18 mouse cellular contexts compared by ENCODE assay signal in genomic region chr4:115857293-115857883, GRCm38 (mm10). TPM values are rescaled to one million over a fixed set of nuclear protein-coding genes. Genes with fewer than 3 reads are reported as not detected.
A peak's percentile ranks its signal among the peaks of the same experiment; 100 is the strongest.
DNase-seq lines count a peak whose midpoint lies in the region; ATAC-seq and TF ChIP-seq lines count a peak whose summit lies in the region.
"Had no signal": no experiment of that assay in that cellular context is flagged by ENCODE, and none has a peak within 500 bp of the region (broad histone marks: within the 10 kb centered on the region; RNA-seq: fewer than 3 reads in every experiment).

No protein-coding gene starts in this region.

- H3K4me3 ChIP-seq in liver, embryonic 14.5 days (ENCODE audit: insufficient read depth in 1 of 2, low read depth in 2 of 2, low read length in 2 of 2): no peak overlapping the region
- H3K4me3 ChIP-seq: midbrain, embryonic 12.5 days had no signal

- H3K4me1 ChIP-seq in liver, embryonic 14.5 days (replicated peaks; ENCODE audit: control insufficient read depth in 2 of 2, insufficient read depth in 2 of 2, low read length in 1 of 2): peaks cover 37 to 55% of the 10 kb centered on the region in 2 experiments

- no peak for TF ChIP-seq EP300 in liver, embryonic 14.5 days (IDR thresholded peaks at IDR 0.05; ENCODE audit: low read depth)

- peak overlapping the region; percentile 65 for H3K4me2 ChIP-seq in liver, embryonic 14.5 days (ENCODE audit: low read depth)
- H3K4me2 ChIP-seq: midbrain, embryonic 12.5 days had no signal

- peak overlapping the region; percentile 88 for H3K27ac ChIP-seq in liver, embryonic 14.5 days

- WGBS in liver, embryonic 14.5 days (ENCODE audit: insufficient replicate concordance): 58% methylated on average over 9 of the region's 9 CpGs

- DNase-seq in lung, postnatal 25 days (ENCODE audit: low spot score): peak; percentile 22
- DNase-seq in lung, postnatal 14 days: no peak
- DNase-seq in MEL-GATA-1-ER (ENCODE audit: extremely low read depth, low read depth): peak; percentile 81
- no peak for DNase-seq in liver, embryonic 14.5 days (ENCODE audit: low read depth in 3 of 3, low spot score in 3 of 3)
- DNase-seq in layer of hippocampus, postnatal 14 days (ENCODE audit: low spot score in 2 of 2): no peak
- no peak for DNase-seq in layer of hippocampus, adult 8-10 months (ENCODE audit: low spot score in 2 of 2)
- DNase-seq: cerebellum, adult 18-20 months; embryo, embryonic 11 days; heart, postnatal 36 days; kidney, postnatal 36 days had no signal

- H3K9ac ChIP-seq in liver, embryonic 14.5 days (replicated peaks): peak overlapping the region; percentile 28
- H3K9ac ChIP-seq: midbrain, embryonic 12.5 days had no signal

- ATAC-seq in liver, embryonic 14.5 days (ENCODE audit: insufficient read depth): no peak
- peak; percentile 88 for ATAC-seq in neutrophil, adult 5-6 weeks (ENCODE audit: extremely low read depth, insufficient number of reproducible peaks, low FRiP score, poor library complexity, severe bottlenecking)
- ATAC-seq in frontal cortex, adult (ENCODE audit: low TSS enrichment): no peak
- ATAC-seq: intestine, postnatal 0 days had no signal

- H3K9me3 ChIP-seq in liver, embryonic 14.5 days (ENCODE audit: control insufficient read depth, low read length): no peaks in the 10 kb centered on the region
- H3K9me3 ChIP-seq: midbrain, embryonic 12.5 days had no signal

- H3K36me3 ChIP-seq in liver, embryonic 14.5 days (replicated peaks; ENCODE audit: control insufficient read depth, insufficient read depth, low read depth): peaks cover 61% of the 10 kb centered on the region

- TF ChIP-seq CTCF in liver, embryonic 14.5 days (IDR thresholded peaks at IDR 0.05; ENCODE audit: low read depth): no peak

- no peaks in the 10 kb centered on the region for H3K27me3 ChIP-seq in liver, embryonic 14.5 days (ENCODE audit: control insufficient read depth, insufficient read depth, low read length)
- H3K27me3 ChIP-seq: midbrain, embryonic 12.5 days had no signal

RNA-seq across cellular contexts. Expression of gene Mknk1, which starts 18.4 kb away (rescaled TPM):
- polyA plus RNA-seq in liver, embryonic 14.5 days (2012; rRNA removed): 29.1 and 34.8 TPM in 2 replicates
- polyA plus RNA-seq in liver, embryonic 14.5 days (2014; fragmentation: Nextera tagmentation; extraction: Ambion mirVana): 21.3 and 24.7 TPM in 2 replicates
- 210 and 228 TPM in 2 replicates for total RNA-seq in neutrophil, adult 5-6 weeks (2017)
- 10 to 100 TPM; 42.8 to 46.9 TPM for total RNA-seq in layer of hippocampus, postnatal 14 days (2021)
- total RNA-seq in layer of hippocampus, adult 8-10 months (2022): 10 to 100 TPM; 47.2 to 70.6 (median 53.7) TPM

RNA-seq across cellular contexts. Expression of gene Kncn, which starts 26.8 kb away (rescaled TPM):
- 0.01 TPM in 1 of 2 replicates, not detected in the other for polyA plus RNA-seq in liver, embryonic 14.5 days (2012; rRNA removed)
- polyA plus RNA-seq in liver, embryonic 14.5 days (2014; fragmentation: Nextera tagmentation; extraction: Ambion mirVana): 0.05 TPM in 1 of 2 replicates, not detected in the other
- not detected in 2 replicates for total RNA-seq in neutrophil, adult 5-6 weeks (2017)
- under 1 TPM; 0.26 to 0.55 TPM for total RNA-seq in layer of hippocampus, postnatal 14 days (2021)
- under 1 TPM in 3 of 4 experiments, not detected in 1; 0.39 to 0.53 (median 0.41) TPM for total RNA-seq in layer of hippocampus, adult 8-10 months (2022)
- total RNA-seq: adrenal gland, postnatal 4 days; heart, postnatal 36 days had no signal
- polyA plus RNA-seq: intestine, postnatal 0 days; limb, embryonic 14.5 days; midbrain, embryonic 12.5 days had no signal

RNA-seq across cellular contexts. Expression of gene Mob3c, which starts 29.5 kb away (rescaled TPM):
- polyA plus RNA-seq in liver, embryonic 14.5 days (2012; rRNA removed): 3.6 and 5.6 TPM in 2 replicates
- 4.2 and 5.0 TPM in 2 replicates for polyA plus RNA-seq in liver, embryonic 14.5 days (2014; fragmentation: Nextera tagmentation; extraction: Ambion mirVana)
- 16.5 and 20.5 TPM in 2 replicates for total RNA-seq in neutrophil, adult 5-6 weeks (2017)
- 1 to 10 TPM; 3.9 TPM for total RNA-seq in layer of hippocampus, postnatal 14 days (2021)
- 10 to 100 TPM in 1 of 4 experiments, 1 to 10 TPM in 3; 4.5 to 10.2 (median 7.1) TPM for total RNA-seq in layer of hippocampus, adult 8-10 months (2022)

RNA-seq across cellular contexts. Expression of gene 6430628N08Rik, which starts 33.1 kb away (rescaled TPM):
- not detected in 2 replicates for polyA plus RNA-seq in liver, embryonic 14.5 days (2012; rRNA removed)
- polyA plus RNA-seq in liver, embryonic 14.5 days (2014; fragmentation: Nextera tagmentation; extraction: Ambion mirVana): not detected in 2 replicates
- total RNA-seq in neutrophil, adult 5-6 weeks (2017): 0.25 TPM in 1 of 2 replicates, not detected in the other
- total RNA-seq in layer of hippocampus, postnatal 14 days (2021): not detected
- under 1 TPM in 2 of 4 experiments, not detected in 2; 0.20 to 0.28 TPM for total RNA-seq in layer of hippocampus, adult 8-10 months (2022)
- total RNA-seq: adrenal gland, postnatal 4 days; heart, postnatal 36 days had no signal
- polyA plus RNA-seq: erythroblast, embryonic 14.5 days; intestine, postnatal 0 days; limb, embryonic 14.5 days; neural tube, embryonic 14.5 days had no signal

Comparison
In these comparisons a context has a peak if more than half of its experiments do, and no peak if none do; other contexts are left out.
1. DNase-seq: peak in lung, postnatal 25 days (single experiment) and MEL-GATA-1-ER (single experiment); none in lung, postnatal 14 days (single experiment), liver, embryonic 14.5 days (0 of 3), layer of hippocampus, postnatal 14 days (0 of 2) and layer of hippocampus, adult 8-10 months (0 of 2).